Mouse (Mus musculus) liver, postnatal 0 days (tissue): ENCODE measurements around the gene St5.

Experiments
- CTCF ChIP-seq: sonication (generic); IDR thresholded peaks from 2 replicates; pipeline ENCODE4 v1.5.1; 2016; ENCODE audit warnings: antibody characterized with exemption, low read depth
- EP300 ChIP-seq: IDR thresholded peaks from 2 replicates; pipeline ENCODE4 v1.6.1; 2016; ENCODE audit warnings: antibody characterized with exemption, low read depth, mild to moderate bottlenecking

DNA sequence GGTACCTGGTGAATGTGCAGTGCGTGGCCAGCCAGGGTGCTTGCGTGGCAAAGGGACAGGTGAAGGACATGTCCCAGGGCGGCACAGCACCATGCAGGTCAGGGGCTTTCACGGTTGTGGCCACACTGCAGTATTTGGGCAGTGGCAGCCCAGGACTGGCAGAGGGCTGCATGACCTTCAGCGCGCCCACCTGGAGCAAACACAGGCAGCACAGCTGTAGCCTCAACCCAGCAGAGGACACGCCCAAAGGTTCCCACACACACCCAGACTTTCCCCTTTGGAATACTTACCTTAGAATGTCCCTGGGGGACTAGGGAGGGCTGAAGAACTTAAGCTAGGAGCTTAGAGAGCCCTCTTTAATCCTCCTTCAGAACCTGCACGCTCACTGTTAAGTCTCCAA is 19.7 kb upstream of the St5 start:
- TF ChIP-seq CTCF: no peak
- no peak for TF ChIP-seq EP300
